28 mouse cellular contexts compared by ENCODE assay signal in genomic region chr1:191192751-191193150, GRCm38 (mm10). TPM values are rescaled to one million over a fixed set of nuclear protein-coding genes. Genes with fewer than 3 reads are reported as not detected.
A peak's percentile ranks its signal among the peaks of the same experiment; 100 is the strongest.
DNase-seq lines count a peak whose midpoint lies in the region; ATAC-seq and TF ChIP-seq lines count a peak whose summit lies in the region.
"Had no signal": no experiment of that assay in that cellular context is flagged by ENCODE, and none has a peak within 500 bp of the region (broad histone marks: within the 10 kb centered on the region; RNA-seq: fewer than 3 reads in every experiment).

No protein-coding gene starts in this region.

- TF ChIP-seq EP300 in CH12.LX (IDR thresholded peaks at IDR 0.05; ENCODE audit: low read length): peak; percentile 57; the same call in 1 of the 2 replicates

- H3K4me2 ChIP-seq in midbrain, embryonic 11.5 days: no peak overlapping the region
- H3K4me2 ChIP-seq in midbrain, embryonic 13.5 days (replicated peaks): no peak overlapping the region
- H3K4me2 ChIP-seq in CH12.LX (ENCODE audit: insufficient read depth, low read depth, poor library complexity, severe bottlenecking): peak overlapping the region; percentile 76
- H3K4me2 ChIP-seq: embryonic facial prominence, embryonic 12.5 days; forebrain, embryonic 13.5 days; forebrain, embryonic 15.5 days had no signal

- no peak overlapping the region for H3K9ac ChIP-seq in midbrain, embryonic 11.5 days (ENCODE audit: low read length)
- H3K9ac ChIP-seq in midbrain, embryonic 13.5 days (replicated peaks): no peak overlapping the region
- peak overlapping the region; percentile 16 for H3K9ac ChIP-seq in CH12.LX (ENCODE audit: insufficient read depth, low read depth)
- H3K9ac ChIP-seq: embryonic facial prominence, embryonic 12.5 days; forebrain, embryonic 13.5 days; forebrain, embryonic 15.5 days; forebrain, postnatal 0 days had no signal

- H3K27ac ChIP-seq in midbrain, embryonic 11.5 days (ENCODE audit: low read depth, low read length): no peak overlapping the region
- H3K27ac ChIP-seq in midbrain, embryonic 13.5 days: no peak overlapping the region
- peak overlapping the region; percentile 53 for H3K27ac ChIP-seq in CH12.LX (ENCODE audit: insufficient read depth, low read depth)
- H3K27ac ChIP-seq: embryonic facial prominence, embryonic 10.5 days; embryonic facial prominence, embryonic 12.5 days; forebrain, embryonic 13.5 days; forebrain, embryonic 15.5 days had no signal

- no peak for ATAC-seq in midbrain, embryonic 11.5 days (ENCODE audit: low FRiP score)
- ATAC-seq in midbrain, embryonic 13.5 days: no peak
- ATAC-seq: forebrain, embryonic 13.5 days; forebrain, embryonic 15.5 days; forebrain, postnatal 0 days had no signal

- DNase-seq in heart, adult 11 months: peak; percentile 67
- DNase-seq in heart, adult 9 months (ENCODE audit: low spot score in 2 of 2): no peak
- DNase-seq in midbrain, embryonic 11.5 days (ENCODE audit: low spot score, missing footprints): peak; percentile 76
- DNase-seq in CH12.LX (ENCODE audit: extremely low read depth): peak; percentile 71
- DNase-seq: adrenal gland, adult 2 months; adrenal gland, postnatal 10 days; adrenal gland, postnatal 25 days; B cell, adult 2 months; cerebellum, adult 11 months; cerebellum, adult 18-20 months; cerebellum, adult 8-10 months; cerebellum, adult 9-11 months; cerebellum, postnatal 14 days; cerebellum, postnatal 36 days; forebrain, postnatal 0 days had no signal

- TF ChIP-seq RAD21 in CH12.LX (IDR thresholded peaks at IDR 0.05; ENCODE audit: low read depth, low read length): no peak

- H3K9me3 ChIP-seq in midbrain, embryonic 11.5 days (ENCODE audit: control insufficient read depth, low read length): no peaks in the 10 kb centered on the region
- H3K9me3 ChIP-seq in midbrain, embryonic 13.5 days: no peaks in the 10 kb centered on the region
- H3K9me3 ChIP-seq in CH12.LX (replicated peaks; ENCODE audit: low read length): no peaks in the 10 kb centered on the region
- H3K9me3 ChIP-seq: embryonic facial prominence, embryonic 10.5 days; embryonic facial prominence, embryonic 12.5 days; forebrain, embryonic 13.5 days; forebrain, embryonic 15.5 days had no signal

- H3K4me3 ChIP-seq in midbrain, embryonic 11.5 days (ENCODE audit: low read depth, low read length): no peak overlapping the region
- H3K4me3 ChIP-seq in midbrain, embryonic 13.5 days (replicated peaks): no peak overlapping the region
- H3K4me3 ChIP-seq in CH12.LX (replicated peaks in 1 of 3; ENCODE audit: low read depth in 2 of 3, low read length in 2 of 3, poor library complexity in 1 of 3): peak overlapping the region in 1 of 3 experiments; percentile 14
- H3K4me3 ChIP-seq: embryonic facial prominence, embryonic 10.5 days; embryonic facial prominence, embryonic 12.5 days; forebrain, embryonic 13.5 days; forebrain, embryonic 15.5 days had no signal

- no peaks in the 10 kb centered on the region for H3K79me2 ChIP-seq in CH12.LX (replicated peaks; ENCODE audit: control insufficient read depth, extremely low read depth, insufficient read depth, poor library complexity, severe bottlenecking)

- TF ChIP-seq CTCF in CH12.LX (conservative IDR thresholded peaks at IDR 0.05 in 1 of 2, IDR thresholded peaks at IDR 0.05 in 1 of 2; ENCODE audit: low read depth in 2 of 2, low read length in 2 of 2): no peak

- no peaks in the 10 kb centered on the region for H3K36me3 ChIP-seq in midbrain, embryonic 11.5 days (ENCODE audit: control insufficient read depth, insufficient read depth, low read length)
- no peaks in the 10 kb centered on the region for H3K36me3 ChIP-seq in midbrain, embryonic 13.5 days
- H3K36me3 ChIP-seq in CH12.LX (replicated peaks in 1 of 2; ENCODE audit: control insufficient read depth in 1 of 2, insufficient read depth in 1 of 2, low read length in 1 of 2): no peaks in the 10 kb centered on the region
- H3K36me3 ChIP-seq: embryonic facial prominence, embryonic 10.5 days; embryonic facial prominence, embryonic 12.5 days; forebrain, embryonic 15.5 days had no signal

- in situ Hi-C loops in CH12.LX (cut with MboI; ENCODE audit: low pct_ligation_motif_present, low pct_unique_long_range_greater_than_20kb, low sequenced_read_pairs): no loop called here

- no peak for TF ChIP-seq POLR2A in CH12.LX (IDR thresholded peaks at IDR 0.05; ENCODE audit: low read depth, low read length)

- peaks cover 6% of the 10 kb centered on the region for H3K4me1 ChIP-seq in midbrain, embryonic 11.5 days (ENCODE audit: control insufficient read depth, insufficient read depth, low read length)
- peaks cover 9% of the 10 kb centered on the region; the same call in 1 of the 2 replicates for H3K4me1 ChIP-seq in midbrain, embryonic 13.5 days (replicated peaks)
- peaks cover 31 to 72% of the 10 kb centered on the region in 2 experiments for H3K4me1 ChIP-seq in CH12.LX (ENCODE audit: control insufficient read depth in 1 of 2, insufficient read depth in 2 of 2)
- H3K4me1 ChIP-seq: embryonic facial prominence, embryonic 10.5 days; embryonic facial prominence, embryonic 12.5 days; forebrain, embryonic 13.5 days; forebrain, embryonic 15.5 days had no signal

- 83% methylated on average over 6 of the region's 6 CpGs for WGBS in midbrain, embryonic 11.5 days
- WGBS in midbrain, embryonic 13.5 days: 86% methylated on average over 6 of the region's 6 CpGs

- dilution Hi-C loops in CH12.LX (cut with MboI; ENCODE audit: extremely low pct_ligation_motif_present, extremely low pct_unique_long_range_greater_than_20kb, low sequenced_read_pairs): no loop called here

- H3K27me3 ChIP-seq in midbrain, embryonic 11.5 days (ENCODE audit: control insufficient read depth, insufficient read depth, low read length): no peaks in the 10 kb centered on the region
- H3K27me3 ChIP-seq in midbrain, embryonic 13.5 days: peaks cover 26% of the 10 kb centered on the region
- H3K27me3 ChIP-seq in CH12.LX (replicated peaks): peaks cover 4% of the 10 kb centered on the region

TF ChIP-seq in CH12.LX, 34 proteins besides CTCF, POLR2A, EP300 and RAD21:
- TF ChIP-seq KAT2A (IDR thresholded peaks at IDR 0.05; ENCODE audit: insufficient replicate concordance, low read length) (no peak), ZNF384 (IDR thresholded peaks at IDR 0.05; ENCODE audit: low read depth, low read length) (no peak), BHLHE40 (IDR thresholded peaks at IDR 0.05; ENCODE audit: low read depth, low read length) (peak; percentile 45; the same call in 1 of the 2 replicates), ELF1 (IDR thresholded peaks at IDR 0.05; ENCODE audit: low read depth, low read length) (peak; percentile 30; the same call in 1 of the 2 replicates), MYC (IDR thresholded peaks at IDR 0.05; ENCODE audit: low read depth, low read length) (no peak), GABPA (IDR thresholded peaks at IDR 0.05; ENCODE audit: insufficient replicate concordance, low read depth, low read length) (no peak), RCOR1 (conservative IDR thresholded peaks at IDR 0.05; ENCODE audit: low read depth, low read length) (no peak), JUN (IDR thresholded peaks at IDR 0.05; ENCODE audit: insufficient read depth, low read depth, low read length) (no peak), ZMIZ1 (IDR thresholded peaks at IDR 0.05; ENCODE audit: low read depth, low read length) (no peak), SMC3 (IDR thresholded peaks at IDR 0.05; ENCODE audit: low read depth, low read length) (no peak; the same call in 1 of the 2 replicates), MEF2A (IDR thresholded peaks at IDR 0.05; ENCODE audit: borderline replicate concordance, low read depth, low read length) (0 out of 2 replicates have a peak, but pooled peaks have one; percentile 32), USF2 (conservative IDR thresholded peaks at IDR 0.05; ENCODE audit: low read depth, low read length) (no peak), POLR2AphosphoS2 (IDR thresholded peaks at IDR 0.05; ENCODE audit: low read depth, low read length) (no peak), TCF12 (IDR thresholded peaks at IDR 0.05; ENCODE audit: low read depth, low read length) (no peak), JUND (conservative IDR thresholded peaks at IDR 0.05; ENCODE audit: low read depth, low read length) (no peak), CHD2 (IDR thresholded peaks at IDR 0.05; ENCODE audit: low read length) (no peak), ETS1 (conservative IDR thresholded peaks at IDR 0.05; ENCODE audit: low read depth, low read length) (peak; percentile 36; the same call in 1 of the 2 replicates), MAZ (IDR thresholded peaks at IDR 0.05; ENCODE audit: low read depth, low read length) (no peak), MAX (IDR thresholded peaks at IDR 0.05; ENCODE audit: low read length) (peak; percentile 25; the same call in 1 of the 2 replicates), NELFE (IDR thresholded peaks at IDR 0.05; ENCODE audit: low read depth, low read length) (no peak), SIN3A (IDR thresholded peaks at IDR 0.05; ENCODE audit: low read length) (peak; percentile 50), USF1 (IDR thresholded peaks at IDR 0.05; ENCODE audit: low read depth, low read length) (no peak), UBTF (IDR thresholded peaks at IDR 0.05; ENCODE audit: low read depth, low read length) (no peak), MAFK (IDR thresholded peaks at IDR 0.05; ENCODE audit: insufficient replicate concordance, low read length) (no peak), IRF4 (IDR thresholded peaks at IDR 0.05; ENCODE audit: low read depth, low read length) (peak; percentile 71), PAX5 (IDR thresholded peaks at IDR 0.05; ENCODE audit: low read length) (no peak)

RNA-seq across cellular contexts. Expression of gene Atf3, which starts 25.1 kb away (rescaled TPM):
- 3.8 and 4.6 TPM in 2 replicates for polyA plus RNA-seq in midbrain, embryonic 11.5 days (2014; fragmentation: Nextera tagmentation; extraction: Ambion mirVana)
- 0.83 and 1.2 TPM in 2 replicates for polyA plus RNA-seq in midbrain, embryonic 13.5 days (2015; fragmentation: Nextera tagmentation; extraction: Ambion mirVana)
- total RNA-seq in CH12.LX (2012; rRNA removed) (13.7 and 32.9 TPM in 2 replicates), CH12.LX (2014; rRNA removed) (39.7 and 41.5 TPM in 2 replicates)
- 25.1 and 28.9 TPM in 2 replicates for polyA plus RNA-seq in CH12.LX (2012; ENCODE audit: insufficient read length, low read depth)
- polyA plus RNA-seq: CD4-positive, CD25-positive, alpha-beta regulatory T cell, adult 4 months had no signal

RNA-seq across cellular contexts. Expression of gene Fam71a, which starts 28.1 kb away (rescaled TPM):
- not detected in 2 replicates for polyA plus RNA-seq in midbrain, embryonic 11.5 days (2014; fragmentation: Nextera tagmentation; extraction: Ambion mirVana)
- not detected in 2 replicates for polyA plus RNA-seq in midbrain, embryonic 13.5 days (2015; fragmentation: Nextera tagmentation; extraction: Ambion mirVana)
- total RNA-seq in CH12.LX (2012; rRNA removed): not detected in 2 replicates
- total RNA-seq in CH12.LX (2014; rRNA removed): not detected in 2 replicates
- polyA plus RNA-seq in CH12.LX (2012; ENCODE audit: insufficient read length, low read depth): not detected in 2 replicates
- total RNA-seq: adrenal gland, adult 2 months; adrenal gland, postnatal 10 days; adrenal gland, postnatal 25 days; adrenal gland, postnatal 4 days; ES-E14; forebrain, postnatal 0 days; MEL had no signal
- polyA plus RNA-seq: adrenal gland, adult 2 months; brain, embryonic 14.5 days; CD4-positive, CD25-positive, alpha-beta regulatory T cell, adult 4 months; cortical plate, adult 2 months; embryonic facial prominence, embryonic 10.5 days; embryonic facial prominence, embryonic 12.5 days; embryonic facial prominence, embryonic 14.5 days; forebrain, embryonic 11.5 days; forebrain, embryonic 13.5 days; forebrain, embryonic 15.5 days; forebrain, postnatal 0 days had no signal

Comparison
In these comparisons a context has a peak if more than half of its experiments do, and no peak if none do; other contexts are left out.
1. DNase-seq: peak in heart, adult 11 months (single experiment), midbrain, embryonic 11.5 days (single experiment) and CH12.LX (single experiment); none in heart, adult 9 months (0 of 2).